Mouse (Mus musculus) gastrocnemius, adult 18-20 months (tissue): Measurements from ENCODE around the gene Bnip3. TPM values are rescaled to one million over a fixed set of nuclear protein-coding genes. Genes with fewer than 3 reads are reported as not detected.

Experiments
- DNase-seq: peaks from one replicate; pipeline ENCODE4 v3.0.0; 2021; ENCODE audit warnings: low spot score
- total RNA-seq, 2 experiments: library from RNA; stranded (reverse); gene quantifications; 2 replicates each; pipeline ENCODE4 v1.2.3; 2021

Gene Bnip3
- total RNA-seq, 2 experiments from 2014 or later: 213 to 257 TPM

- DNase-seq: peak; percentile 97
Measured at GRCm38 (mm10) chr7:138845544-138846391, 63.6 kb downstream of the Bnip3 start, which contains the start of the genes Ppp2r2d and Mapk1ip1. Gene Ppp2r2d (plus strand): TSS chr7:138846079. Gene Mapk1ip1 (minus strand): TSS chr7:138846273.

DNA sequence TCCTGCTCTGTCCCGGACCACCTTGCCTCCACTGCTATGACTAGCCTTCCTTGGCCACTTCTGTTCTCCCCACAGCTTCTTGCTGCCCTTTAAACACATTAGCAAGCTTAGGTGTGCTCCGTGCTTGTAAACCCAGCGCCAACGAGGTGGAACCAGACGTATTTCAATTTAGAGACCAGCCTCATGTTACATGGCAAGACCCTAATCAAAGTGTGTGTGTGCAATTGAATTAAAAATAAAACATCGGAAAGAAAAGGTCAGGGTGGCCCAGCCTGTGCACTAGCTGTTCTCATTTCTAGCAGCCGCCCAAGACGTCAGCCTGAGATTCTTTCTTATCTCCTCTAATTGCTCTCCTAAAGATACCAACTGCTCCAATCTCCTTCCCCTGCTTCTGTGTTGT, 64.2 kb downstream of the Bnip3 start:
- no peak for DNase-seq

DNA sequence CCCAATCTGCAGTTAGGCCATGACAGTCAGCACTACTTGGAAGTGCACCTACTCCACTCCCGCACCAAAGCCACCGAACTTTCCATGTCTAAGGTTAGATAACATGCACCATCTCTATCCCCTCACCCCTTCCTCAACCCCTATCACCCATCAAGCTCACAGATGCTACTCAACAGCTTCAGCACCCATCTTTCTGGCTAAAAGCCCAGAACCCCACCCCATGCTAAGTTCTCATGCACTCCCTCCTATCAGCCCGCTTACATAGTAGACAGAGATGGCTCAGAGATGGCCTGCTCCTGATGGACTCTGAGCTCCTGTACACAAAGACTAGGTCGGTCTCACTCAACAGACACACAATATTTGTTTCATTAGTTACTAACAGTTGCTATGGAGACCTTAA, 65.9 kb downstream of the Bnip3 start:
- DNase-seq: no peak

DNA sequence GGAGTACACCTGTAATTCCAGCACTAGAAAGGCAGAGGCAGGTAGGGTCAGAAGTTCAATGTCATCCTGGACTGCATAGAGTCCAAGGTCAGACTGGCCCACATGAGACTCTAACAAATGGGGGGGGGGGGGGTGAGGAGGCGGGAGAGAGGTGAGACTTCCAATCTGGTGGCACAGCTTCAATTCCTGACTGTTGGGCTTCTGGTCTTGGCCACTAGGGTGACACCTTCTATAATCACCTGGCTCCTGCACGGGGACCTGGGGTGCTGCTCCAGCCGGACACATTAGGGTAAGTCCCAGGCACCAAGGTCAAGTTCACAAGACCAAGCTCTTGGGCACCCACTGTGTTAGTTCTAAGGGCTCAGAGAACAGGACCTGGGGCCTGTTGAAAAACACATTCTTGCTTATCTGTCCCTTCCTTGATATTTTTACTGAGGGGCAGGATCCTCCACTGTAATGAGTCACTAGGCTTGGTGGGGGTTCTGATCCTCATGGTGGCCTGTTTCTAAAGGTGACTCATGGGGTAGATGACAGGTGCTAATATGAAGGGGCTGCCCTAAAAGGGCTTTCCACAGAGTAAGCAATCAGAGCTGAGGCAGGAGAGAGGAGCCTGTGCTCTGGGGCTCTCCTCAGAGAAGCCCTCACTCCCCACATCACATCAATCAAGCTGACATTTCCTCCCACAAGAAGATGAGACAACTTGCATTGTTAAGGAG, 67.7 kb downstream of the Bnip3 start:
- no peak for DNase-seq

Other genes with a start within 250 kb of the Bnip3 start
- gene Ppp2r2d, start 63.4 kb downstream of the Bnip3 start, total RNA-seq: 10 to 100 TPM; 39.7 to 41.5 TPM
- 10 to 100 TPM; 26.6 to 27.0 TPM for gene Mapk1ip1, start 63.2 kb downstream of the Bnip3 start, total RNA-seq
- gene Jakmip3, start 31.2 kb upstream of the Bnip3 start, total RNA-seq: under 1 TPM; 0.09 to 0.14 TPM
- under 1 TPM; 0.16 to 0.17 TPM for gene Dpysl4, start 176.5 kb upstream of the Bnip3 start, total RNA-seq